Mouse (Mus musculus) embryonic facial prominence, embryonic 15.5 days (tissue): Measurements from ENCODE around the gene Gimap7. TPM values are rescaled to one million over a fixed set of nuclear protein-coding genes. Genes with fewer than 3 reads are reported as not detected.

Source experiments
- ATAC-seq: fragments of 200-750 bp; cut with Nextera tagmentation; 2 replicates; pipeline ENCODE4 v1.8.0; 2017; ENCODE audit warnings: low read depth, moderate TSS enrichment; ENCODE audit not compliant: insufficient number of reproducible peaks, low FRiP score, low TSS enrichment
- H3K27ac ChIP-seq: fragments of 300-500 bp; sonication (generic); replicated peaks from 2 replicates; pipeline ENCODE4 v1.5.1; 2015; ENCODE audit warnings: mild to moderate bottlenecking, inconsistent platforms
- H3K27me3 ChIP-seq: fragments of 300-500 bp; sonication (generic); 2 replicates; pipeline ENCODE4 v1.6.1; 2015; ENCODE audit warnings: inconsistent platforms
- H3K36me3 ChIP-seq: fragments of 300-500 bp; sonication (generic); 2 replicates; pipeline ENCODE4 v1.6.1; 2015; ENCODE audit warnings: mild to moderate bottlenecking, inconsistent platforms
- H3K4me1 ChIP-seq: fragments of 300-500 bp; sonication (generic); 2 replicates; pipeline ENCODE4 v1.6.1; 2015; ENCODE audit warnings: inconsistent platforms
- H3K4me2 ChIP-seq: fragments of 300-500 bp; sonication (generic); replicated peaks from 2 replicates; pipeline ENCODE4 v1.6.1; 2015; ENCODE audit warnings: mild to moderate bottlenecking, inconsistent platforms
- H3K4me3 ChIP-seq: fragments of 300-500 bp; sonication (generic); replicated peaks from 2 replicates; pipeline ENCODE4 v1.5.1; 2015; ENCODE audit warnings: mild to moderate bottlenecking, inconsistent platforms
- H3K9ac ChIP-seq: fragments of 300-500 bp; sonication (generic); 2 replicates; pipeline ENCODE4 v1.6.1; 2015; ENCODE audit warnings: inconsistent platforms
- H3K9me3 ChIP-seq: fragments of 300-500 bp; sonication (generic); replicated peaks from 2 replicates; pipeline ENCODE4 v1.6.1; 2016; ENCODE audit warnings: inconsistent platforms
- WGBS: fragments of 180-500 bp; shearing (Covaris S2); methylation state at CpG from one replicate; pipeline ENCODE4 v1.1.7; 2015; 5-methylcytosine and 5-hydroxymethylcytosine counted together
- polyA plus RNA-seq: library from polyadenylated mRNA; unstranded; fragments of >200 nt; fragmentation: Nextera tagmentation; extraction: Ambion mirVana; gene quantifications from 2 replicates; pipeline ENCODE4 v1.2.1, GENCODE M21; 2015

The Gimap7 gene
- polyA plus RNA-seq, 1 experiment from 2014 or later: 0.20 TPM

DNA sequence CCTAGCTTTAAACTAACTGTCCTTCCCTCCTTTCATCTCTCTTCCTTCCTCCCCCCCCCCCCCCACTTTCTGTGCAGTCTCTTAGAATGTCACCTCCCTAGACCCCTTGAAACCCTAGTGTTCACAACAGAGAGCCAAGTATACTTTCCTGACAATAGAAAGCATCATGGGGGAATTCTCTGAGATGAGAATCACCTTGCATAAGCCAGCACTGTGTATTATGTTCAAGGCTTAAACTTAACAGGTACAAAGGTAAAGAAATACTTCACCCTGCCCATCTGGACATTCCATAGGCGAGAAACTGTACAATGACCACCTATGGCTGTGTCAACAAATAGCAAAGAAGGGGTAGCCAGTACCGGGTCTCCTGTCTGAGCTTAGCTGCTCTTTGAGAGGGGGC, 27.1 kb downstream of the Gimap7 start:
- peaks cover 11% of the 10 kb centered on the region for H3K4me1 ChIP-seq
- H3K4me2 ChIP-seq: no peak overlapping the region
- H3K9me3 ChIP-seq: no peaks in the 10 kb centered on the region
- no peak for ATAC-seq
- H3K36me3 ChIP-seq: no peaks in the 10 kb centered on the region
- H3K9ac ChIP-seq: no peak overlapping the region
- WGBS: 68% methylated on average over 2 of the region's 2 CpGs
- no peak overlapping the region for H3K27ac ChIP-seq
- H3K4me3 ChIP-seq: no peak overlapping the region
- H3K27me3 ChIP-seq: peaks cover 33% of the 10 kb centered on the region

DNA sequence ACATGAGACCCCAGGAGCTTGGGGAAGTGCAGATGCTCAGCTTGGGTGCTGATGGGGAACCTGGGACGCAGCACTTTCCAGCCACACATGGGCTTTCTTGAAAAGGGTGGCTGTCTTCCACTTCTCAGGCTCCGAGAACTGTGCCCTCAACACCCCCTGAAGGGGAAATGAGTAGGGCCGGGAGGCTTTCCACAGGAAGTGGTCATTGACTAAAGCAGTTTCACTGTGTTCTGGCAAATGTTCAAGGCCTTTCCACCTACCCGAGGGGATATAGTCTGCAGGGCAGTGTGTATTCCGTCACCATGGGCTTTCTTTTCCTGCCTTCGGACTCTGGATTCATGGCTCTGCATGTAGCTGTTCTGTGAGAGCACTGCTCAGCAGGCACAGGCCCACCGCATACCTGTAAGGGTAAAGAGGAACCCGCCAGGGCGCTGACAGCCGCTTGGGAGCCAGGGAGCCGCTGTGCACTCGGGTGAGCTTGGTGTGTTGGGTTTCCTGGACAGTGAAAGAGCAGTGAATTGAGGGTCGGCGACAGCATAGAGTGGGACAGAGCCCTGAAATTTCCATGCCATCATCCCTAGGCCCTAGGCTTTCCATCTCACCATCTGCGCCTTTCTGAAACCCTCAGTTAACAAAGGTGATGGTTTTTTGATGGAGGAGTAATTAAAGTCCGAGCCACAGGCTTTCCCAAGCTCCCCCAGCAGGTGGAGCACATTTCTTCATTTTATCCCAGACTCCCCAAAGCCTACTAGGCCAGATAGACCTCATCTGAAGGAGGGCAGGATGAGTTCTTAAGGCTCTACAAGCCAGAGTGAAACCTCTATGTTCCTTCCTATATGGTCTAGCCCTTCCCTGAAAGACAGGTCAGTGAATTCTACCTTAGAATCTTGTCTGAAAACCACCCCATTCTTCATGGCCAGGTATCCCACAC, 27.8 kb downstream of the Gimap7 start, which contains the start of gene Gimap5:
Gene Gimap5, plus strand, starts transcription at position 239 of the 931 bp plus-strand sequence.
- Histone ChIP-seq H3K9me3 (no peaks in the 10 kb centered on the region), H3K4me2 (no peak within 1 kb of the TSS), H3K4me3 (no peak within 1 kb of the TSS), H3K36me3 (no peaks in the 10 kb centered on the region), H3K27ac (peak within 1 kb of the TSS; percentile 31; the same call in 1 of the 2 replicates), H3K9ac (no peak within 1 kb of the TSS), H3K4me1 (peaks cover 11% of the 10 kb centered on the region), H3K27me3 (peaks cover 27% of the 10 kb centered on the region)
- 34% methylated on average over 16 of the region's 16 CpGs for WGBS
- ATAC-seq: no peak

DNA sequence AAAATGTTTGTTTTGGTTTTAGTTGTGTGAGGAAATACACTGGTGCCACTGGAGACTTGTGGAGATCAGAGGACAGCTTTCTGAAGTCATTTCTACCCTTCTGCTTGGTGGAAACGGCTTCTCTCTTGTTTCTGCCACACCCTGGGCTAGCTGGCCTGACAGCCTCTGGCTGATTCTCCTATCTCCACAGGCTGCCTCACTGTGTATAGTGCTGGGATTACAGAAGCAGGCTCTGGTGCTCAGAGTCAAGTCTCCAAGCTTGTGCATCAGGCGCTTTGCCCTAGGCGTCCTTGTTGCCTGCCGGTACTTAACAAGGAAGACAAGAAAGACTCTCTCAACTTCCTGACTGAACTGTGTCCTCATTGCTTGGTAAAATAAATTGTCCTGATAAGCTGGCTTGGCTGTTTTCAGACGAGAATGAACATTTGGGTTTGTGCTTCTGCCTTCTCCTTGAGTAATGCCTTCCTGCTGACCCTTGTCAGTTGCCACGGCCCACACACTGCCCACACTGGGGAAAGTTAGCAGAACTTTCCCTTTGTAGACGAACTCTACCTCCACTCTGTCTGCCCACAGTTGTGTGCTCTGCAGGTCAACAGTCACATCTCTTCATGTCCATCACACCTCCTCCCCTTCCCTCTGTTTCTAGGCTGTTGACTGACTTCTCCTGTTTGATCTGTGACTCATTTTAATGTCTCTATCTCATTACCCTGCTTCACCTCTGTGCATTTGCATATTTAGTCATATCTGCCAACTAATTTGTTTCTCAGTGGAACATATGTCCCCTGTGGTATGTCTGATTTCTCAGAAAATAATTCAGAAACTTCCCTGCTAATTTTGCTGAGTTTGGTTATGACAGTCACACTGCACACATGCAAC, 28.9 kb downstream of the Gimap7 start:
- no peak for ATAC-seq
- no peak overlapping the region for H3K9ac ChIP-seq
- no peaks in the 10 kb centered on the region for H3K9me3 ChIP-seq
- no peak overlapping the region for H3K4me3 ChIP-seq
- 63% methylated on average over 7 of the region's 7 CpGs for WGBS
- H3K27ac ChIP-seq: no peak overlapping the region
- H3K4me2 ChIP-seq: no peak overlapping the region
- peaks cover 7% of the 10 kb centered on the region for H3K4me1 ChIP-seq
- peaks cover 17% of the 10 kb centered on the region for H3K27me3 ChIP-seq
- H3K36me3 ChIP-seq: no peaks in the 10 kb centered on the region

DNA sequence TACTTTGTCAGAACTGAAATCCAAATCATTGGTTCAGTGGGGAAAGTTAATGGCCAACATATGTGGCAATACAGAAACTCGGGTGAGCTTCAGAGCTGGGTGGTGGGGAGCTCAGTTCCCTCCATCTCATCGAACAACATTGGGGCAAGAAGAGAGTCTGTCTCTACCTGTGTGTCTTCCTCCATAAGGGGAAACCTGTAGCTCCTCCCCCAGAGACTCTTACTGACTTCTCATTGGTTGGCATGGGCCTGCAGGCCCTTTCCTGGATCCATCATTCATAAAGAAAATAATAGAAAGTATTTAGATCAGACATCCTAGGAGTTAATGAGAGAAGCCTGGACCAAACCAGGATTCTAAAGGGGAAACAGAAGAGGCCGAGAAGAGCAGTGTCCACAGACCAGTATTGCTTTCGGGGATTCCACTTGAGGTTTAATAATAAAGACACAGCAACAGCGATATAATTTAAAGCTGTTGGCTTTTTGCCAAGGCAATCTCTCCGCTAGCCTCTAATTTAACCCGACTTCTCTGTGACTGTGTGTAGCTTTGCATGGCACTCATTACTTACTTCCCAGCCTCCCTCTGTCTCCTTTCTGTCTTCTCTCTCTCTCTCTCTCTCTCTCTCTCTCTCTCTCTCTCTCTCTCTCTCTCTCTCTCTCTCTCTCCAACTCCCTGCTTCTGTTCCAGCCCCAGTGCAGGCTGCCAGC, 45.3 kb downstream of the Gimap7 start:
- no peaks in the 10 kb centered on the region for H3K36me3 ChIP-seq
- no peak overlapping the region for H3K9ac ChIP-seq
- ATAC-seq: no peak
- 43% methylated on average over 7 of the region's 7 CpGs for WGBS
- no peaks in the 10 kb centered on the region for H3K27me3 ChIP-seq
- no peak overlapping the region for H3K4me2 ChIP-seq
- no peaks in the 10 kb centered on the region for H3K9me3 ChIP-seq
- no peak overlapping the region for H3K27ac ChIP-seq
- H3K4me3 ChIP-seq: no peak overlapping the region
- H3K4me1 ChIP-seq: no peaks in the 10 kb centered on the region

DNA sequence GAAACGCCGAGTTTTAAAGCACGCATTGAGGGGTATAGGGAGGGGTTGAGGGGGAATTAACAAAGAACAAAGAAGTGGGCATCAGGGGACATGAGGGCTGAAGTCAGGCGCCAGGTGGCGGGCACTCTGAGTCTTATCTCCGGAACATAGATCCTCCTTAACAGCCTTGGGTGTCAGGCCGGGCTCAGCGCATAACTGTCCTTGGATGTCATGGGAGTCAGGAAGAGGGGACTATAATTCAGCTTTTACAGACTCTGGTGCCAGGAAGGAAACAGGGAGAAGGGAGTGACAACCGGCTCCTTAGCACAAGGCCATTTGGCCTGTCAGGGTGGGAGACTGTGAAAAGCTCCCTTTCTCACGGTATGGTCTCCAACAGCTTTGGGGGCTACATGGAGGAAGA, 46.1 kb downstream of the Gimap7 start:
- no peaks in the 10 kb centered on the region for H3K36me3 ChIP-seq
- H3K27ac ChIP-seq: no peak overlapping the region
- H3K9ac ChIP-seq: no peak overlapping the region
- no peaks in the 10 kb centered on the region for H3K4me1 ChIP-seq
- no peak for ATAC-seq
- H3K4me3 ChIP-seq: no peak overlapping the region
- H3K4me2 ChIP-seq: no peak overlapping the region
- H3K9me3 ChIP-seq: no peaks in the 10 kb centered on the region
- no peaks in the 10 kb centered on the region for H3K27me3 ChIP-seq
- WGBS: 94% methylated on average over 10 of the region's 10 CpGs

DNA sequence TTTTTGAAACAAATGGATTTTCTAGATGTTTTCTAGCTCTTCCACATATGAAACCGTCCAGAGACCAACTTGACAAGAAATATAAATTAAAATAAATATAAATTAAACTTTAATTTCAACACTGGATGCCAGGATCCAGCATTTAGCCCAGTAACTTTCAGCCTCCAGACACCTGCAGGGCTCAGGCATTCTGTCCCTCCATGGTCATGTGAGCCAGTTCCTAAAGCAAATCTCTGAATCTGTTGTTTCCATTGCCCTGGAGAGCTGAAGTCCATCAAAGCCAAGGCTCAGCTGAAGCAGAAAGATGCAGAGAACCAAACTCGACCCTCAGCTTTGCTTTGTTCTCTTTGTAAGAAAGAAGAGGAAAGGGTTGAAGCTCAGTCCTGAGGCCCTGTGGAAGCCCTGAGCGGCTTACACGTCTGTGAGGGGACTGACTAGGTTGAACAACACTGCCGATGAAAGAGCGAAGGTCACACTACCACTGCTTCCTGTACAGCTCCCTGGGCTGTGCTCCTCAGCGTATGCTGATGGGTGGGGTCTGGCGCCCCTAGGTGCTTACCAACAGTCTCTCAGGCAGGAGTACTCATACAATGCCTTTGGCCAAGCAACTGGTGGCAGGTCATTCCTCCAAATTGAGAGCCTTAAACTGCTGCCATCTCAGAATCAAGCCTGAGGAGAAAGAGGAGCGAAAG, 49.9 kb downstream of the Gimap7 start:
- no peak overlapping the region for H3K9ac ChIP-seq
- ATAC-seq: no peak
- no peak overlapping the region for H3K27ac ChIP-seq
- H3K4me2 ChIP-seq: no peak overlapping the region
- no peak overlapping the region for H3K4me3 ChIP-seq
- WGBS: 65% methylated on average over 9 of the region's 9 CpGs
- H3K4me1 ChIP-seq: no peaks in the 10 kb centered on the region
- H3K36me3 ChIP-seq: no peaks in the 10 kb centered on the region
- H3K9me3 ChIP-seq: no peaks in the 10 kb centered on the region
- no peaks in the 10 kb centered on the region; the same call in 1 of the 2 replicates for H3K27me3 ChIP-seq

DNA sequence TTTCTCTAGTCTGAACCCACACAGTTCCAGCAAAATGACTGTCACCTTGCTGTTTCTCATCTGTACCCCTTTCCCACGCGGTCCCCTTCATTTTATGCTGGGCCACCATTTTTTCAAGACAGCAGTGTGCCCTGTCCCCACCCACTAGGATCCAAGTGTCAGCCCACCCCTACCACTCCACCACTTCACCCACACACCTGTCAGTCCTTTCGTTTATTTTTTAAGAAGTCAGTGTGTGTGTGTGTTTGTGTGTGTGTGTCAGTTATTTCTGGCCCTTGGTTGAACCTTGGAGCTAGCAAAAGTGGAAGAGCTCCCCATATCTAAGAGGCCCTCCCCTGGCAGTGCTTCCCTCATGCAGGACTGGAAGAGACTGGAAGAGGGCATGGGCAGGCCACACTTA, 50.5 kb downstream of the Gimap7 start:
- Histone ChIP-seq H3K27me3 (no peaks in the 10 kb centered on the region; the same call in 1 of the 2 replicates), H3K9me3 (no peaks in the 10 kb centered on the region), H3K4me1 (no peaks in the 10 kb centered on the region), H3K4me2 (no peak overlapping the region), H3K9ac (no peak overlapping the region), H3K4me3 (no peak overlapping the region), H3K27ac (no peak overlapping the region), H3K36me3 (no peaks in the 10 kb centered on the region)
- WGBS: 84% methylated on average over 3 of the region's 3 CpGs
- ATAC-seq: no peak

DNA sequence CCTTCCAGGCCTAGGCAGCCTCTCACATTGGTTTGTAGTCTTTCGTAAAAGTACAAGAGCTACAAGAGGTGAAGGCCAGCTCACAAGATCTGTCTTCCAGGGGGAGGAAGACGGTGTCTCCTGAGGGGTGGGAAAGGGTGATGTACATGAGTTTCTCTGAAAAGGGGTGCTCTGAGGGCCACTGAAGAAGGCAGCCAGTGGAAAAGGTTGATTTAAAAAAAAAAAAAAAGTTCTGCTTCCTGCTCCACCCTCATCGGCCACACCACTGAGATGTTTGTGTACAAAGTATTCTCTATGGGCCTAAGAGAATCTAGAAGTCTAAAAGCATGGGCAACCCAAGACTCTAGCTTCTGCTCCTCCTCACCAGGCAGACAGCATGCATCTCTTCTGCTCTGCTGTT, 52.3 kb downstream of the Gimap7 start, which contains the start of gene Gimap3:
Gene Gimap3, minus strand, starts transcription at position 156 of the 400 bp plus-strand sequence.
- Histone ChIP-seq H3K4me3 (no peak within 1 kb of the TSS), H3K27ac (no peak within 1 kb of the TSS), H3K36me3 (no peaks in the 10 kb centered on the region), H3K4me2 (no peak within 1 kb of the TSS), H3K27me3 (no peaks in the 10 kb centered on the region; the same call in 1 of the 2 replicates), H3K9ac (no peak within 1 kb of the TSS), H3K4me1 (no peaks in the 10 kb centered on the region), H3K9me3 (no peaks in the 10 kb centered on the region)
- 81% methylated on average over 3 of the region's 3 CpGs for WGBS
- ATAC-seq: no peak

DNA sequence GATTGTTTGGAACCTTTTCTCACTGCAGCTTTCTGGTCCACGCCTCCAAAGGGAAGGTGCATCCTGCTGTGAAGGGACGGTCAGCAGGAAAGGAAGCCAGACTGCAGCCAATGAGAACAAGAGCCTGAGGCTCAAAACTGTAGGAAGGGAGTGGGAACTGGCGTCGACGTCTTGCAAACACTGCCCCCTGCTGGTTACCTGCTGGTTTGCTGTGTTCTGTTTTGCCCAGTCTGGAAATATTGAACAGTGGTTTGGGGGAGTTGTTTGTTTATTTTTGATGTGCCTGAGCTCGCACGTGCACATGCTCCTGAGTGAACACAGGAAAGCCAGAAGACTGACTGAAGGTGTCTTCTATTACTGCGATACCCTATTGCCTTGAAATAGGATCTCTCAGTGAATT, 53.6 kb downstream of the Gimap7 start:
- 7% methylated on average over 8 of the region's 8 CpGs for WGBS
- Histone ChIP-seq H3K36me3 (no peaks in the 10 kb centered on the region), H3K9ac (no peak overlapping the region), H3K4me3 (no peak overlapping the region), H3K4me2 (no peak overlapping the region), H3K27ac (no peak overlapping the region), H3K27me3 (no peaks in the 10 kb centered on the region; the same call in 1 of the 2 replicates), H3K9me3 (no peaks in the 10 kb centered on the region), H3K4me1 (no peaks in the 10 kb centered on the region)
- ATAC-seq: 0 out of 2 replicates have a peak, but pooled peaks have one; percentile 51
